Mouse (Mus musculus): ENCODE results near the gene Olfr351. TPM values are rescaled to one million over a fixed set of nuclear protein-coding genes. Genes with fewer than 3 reads are reported as not detected.

Olfr351 gene
- not detected in 2 replicates for polyA plus RNA-seq (2012; rRNA removed)

DNA sequence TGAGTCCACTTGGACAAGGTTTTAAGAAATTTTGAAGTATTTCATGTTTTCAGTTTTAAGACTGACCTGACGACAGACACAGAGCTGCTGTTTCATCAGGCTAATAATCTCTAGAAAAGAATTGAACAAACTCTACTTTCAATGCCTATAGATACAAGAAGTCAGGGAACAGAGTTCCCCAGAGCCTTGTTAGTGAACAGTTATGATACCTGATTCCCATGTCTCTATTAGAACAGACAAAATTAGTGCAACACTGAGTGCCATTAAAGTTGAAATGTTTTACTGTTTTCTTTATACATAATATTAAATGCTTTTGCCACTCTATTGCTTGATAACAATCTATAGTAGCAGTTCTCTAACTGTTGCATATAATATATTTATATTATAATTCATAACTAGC is at the start of gene Olfr351:
Olfr351 (minus strand) TSS at position 101 of the 400 bp plus-strand sequence.
- Histone ChIP-seq H3K4me1 (ENCODE audit: control insufficient read depth, insufficient read depth, low read length) (no peaks in the 10 kb centered on the region), H3K4me3 (replicated peaks; ENCODE audit: extremely low read depth, low read depth, low read length) (no peak within 1 kb of the TSS)
- 78% methylated on average over 1 of the region's 1 CpGs for WGBS
- DNase-seq: no peak
- no peak for TF ChIP-seq CTCF (IDR thresholded peaks at IDR 0.05; ENCODE audit: insufficient read depth, low read length)
- no peak for TF ChIP-seq POLR2A (IDR thresholded peaks at IDR 0.05; ENCODE audit: borderline replicate concordance, extremely low read depth, low read depth, low read length)

DNA sequence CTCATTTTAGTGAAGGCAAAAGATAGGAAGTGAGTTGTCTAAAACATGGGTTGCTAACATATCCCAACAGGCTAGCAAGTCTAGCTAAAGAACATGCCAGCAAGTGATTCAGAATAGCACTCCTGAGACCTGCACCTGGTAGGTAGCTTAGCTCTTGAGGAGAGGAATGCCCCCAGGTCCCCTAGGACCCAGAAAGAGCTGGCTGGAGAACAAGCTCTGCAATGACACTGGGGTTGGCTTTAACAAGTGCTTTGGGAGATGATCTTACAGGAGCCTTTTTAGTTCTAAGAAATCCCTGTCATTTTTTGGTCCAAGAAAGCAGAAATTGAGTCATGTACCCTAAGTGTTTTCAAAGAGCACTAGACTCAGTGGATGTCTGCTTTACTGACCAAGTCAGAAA is 42.9 kb upstream of the Olfr351 start, which contains the start of gene Olfr354:
Olfr354 (plus strand) TSS at position 301 of the 400 bp plus-strand sequence.
- no peak for TF ChIP-seq POLR2A (IDR thresholded peaks at IDR 0.05; ENCODE audit: borderline replicate concordance, extremely low read depth, low read depth, low read length)
- TF ChIP-seq CTCF (IDR thresholded peaks at IDR 0.05; ENCODE audit: insufficient read depth, low read length): no peak
- DNase-seq: no peak
- no peaks in the 10 kb centered on the region for H3K4me1 ChIP-seq (ENCODE audit: control insufficient read depth, insufficient read depth, low read length)
- H3K4me3 ChIP-seq (replicated peaks; ENCODE audit: extremely low read depth, low read depth, low read length): no peak within 1 kb of the TSS

DNA sequence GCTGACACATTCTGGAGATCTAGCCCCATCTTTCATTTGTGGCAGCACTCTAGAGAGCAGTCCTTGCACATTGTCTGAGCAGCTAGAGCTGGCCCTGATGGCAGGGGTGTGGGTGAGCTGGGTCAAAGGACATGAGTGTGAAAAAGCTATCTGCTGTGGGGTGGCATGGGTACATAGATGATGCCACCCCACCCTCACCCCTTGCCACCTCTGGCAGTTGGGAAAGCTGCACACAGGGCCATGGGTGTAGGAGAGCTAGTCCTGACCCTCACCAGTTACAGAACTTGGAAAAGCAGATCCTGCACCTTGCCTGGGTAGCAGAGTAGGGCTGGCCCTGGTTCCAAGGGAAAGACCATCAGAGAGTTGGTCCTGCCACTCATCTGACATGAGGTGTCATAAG is 34.7 kb upstream of the Olfr351 start:
- Histone ChIP-seq H3K4me3 (replicated peaks; ENCODE audit: extremely low read depth, low read depth, low read length) (no peak overlapping the region), H3K4me1 (ENCODE audit: control insufficient read depth, insufficient read depth, low read length) (no peaks in the 10 kb centered on the region)
- no peak for DNase-seq
- no peak for TF ChIP-seq POLR2A (IDR thresholded peaks at IDR 0.05; ENCODE audit: borderline replicate concordance, extremely low read depth, low read depth, low read length)
- TF ChIP-seq CTCF (IDR thresholded peaks at IDR 0.05; ENCODE audit: insufficient read depth, low read length): no peak

DNA sequence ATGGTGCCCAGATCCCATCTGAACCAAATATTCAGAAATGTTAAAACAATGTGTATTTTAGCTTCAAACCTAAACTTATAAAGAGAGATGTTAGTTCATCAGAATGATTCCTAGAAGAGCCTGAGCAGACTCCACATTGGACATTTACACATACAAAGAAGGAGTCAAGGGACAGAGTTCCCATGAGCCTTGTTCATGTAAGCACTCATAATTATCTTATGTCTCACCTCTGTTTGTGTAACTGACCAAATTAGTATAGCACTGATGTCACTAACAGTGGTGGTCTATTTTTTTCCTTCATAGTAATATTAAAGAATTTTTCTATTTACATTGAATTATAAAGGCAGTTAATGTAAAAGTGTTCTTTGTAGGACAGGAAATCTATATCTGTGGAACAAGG is 30.4 kb upstream of the Olfr351 start, which contains the start of gene Olfr353:
Olfr353 (minus strand) TSS at position 101 of the 400 bp plus-strand sequence.
- no peak for DNase-seq
- no peaks in the 10 kb centered on the region for H3K4me1 ChIP-seq (ENCODE audit: control insufficient read depth, insufficient read depth, low read length)
- no peak within 1 kb of the TSS for H3K4me3 ChIP-seq (replicated peaks; ENCODE audit: extremely low read depth, low read depth, low read length)
- TF ChIP-seq CTCF (IDR thresholded peaks at IDR 0.05; ENCODE audit: insufficient read depth, low read length) (no peak), POLR2A (IDR thresholded peaks at IDR 0.05; ENCODE audit: borderline replicate concordance, extremely low read depth, low read depth, low read length) (no peak)

DNA sequence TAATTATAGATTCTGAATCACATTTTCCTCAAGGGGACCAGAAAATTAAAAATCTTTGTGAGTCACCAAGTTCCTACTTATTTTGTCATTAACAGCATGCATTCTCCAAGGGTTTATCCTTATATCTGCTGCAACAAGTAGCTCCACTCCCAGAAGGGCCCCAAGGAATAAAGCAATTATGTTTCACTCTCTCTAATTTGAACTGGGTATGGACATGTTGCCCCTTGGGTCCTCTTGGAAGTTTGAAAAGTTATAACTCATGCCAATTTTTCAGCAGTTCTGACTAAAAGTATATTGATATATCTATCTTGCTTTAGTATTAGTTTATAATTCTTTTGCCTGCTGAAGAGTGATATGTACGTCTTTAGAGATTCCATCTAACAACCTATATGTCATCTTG is 5.7 kb upstream of the Olfr351 start, which contains the start of gene Olfr352:
Olfr352 (plus strand) TSS at position 301 of the 400 bp plus-strand sequence.
- no peak for DNase-seq
- WGBS: 71% methylated on average over 1 of the region's 1 CpGs
- no peaks in the 10 kb centered on the region for H3K4me1 ChIP-seq (ENCODE audit: control insufficient read depth, insufficient read depth, low read length)
- no peak within 1 kb of the TSS for H3K4me3 ChIP-seq (replicated peaks; ENCODE audit: extremely low read depth, low read depth, low read length)
- no peak for TF ChIP-seq CTCF (IDR thresholded peaks at IDR 0.05; ENCODE audit: insufficient read depth, low read length)
- TF ChIP-seq POLR2A (IDR thresholded peaks at IDR 0.05; ENCODE audit: borderline replicate concordance, extremely low read depth, low read depth, low read length): no peak

DNA sequence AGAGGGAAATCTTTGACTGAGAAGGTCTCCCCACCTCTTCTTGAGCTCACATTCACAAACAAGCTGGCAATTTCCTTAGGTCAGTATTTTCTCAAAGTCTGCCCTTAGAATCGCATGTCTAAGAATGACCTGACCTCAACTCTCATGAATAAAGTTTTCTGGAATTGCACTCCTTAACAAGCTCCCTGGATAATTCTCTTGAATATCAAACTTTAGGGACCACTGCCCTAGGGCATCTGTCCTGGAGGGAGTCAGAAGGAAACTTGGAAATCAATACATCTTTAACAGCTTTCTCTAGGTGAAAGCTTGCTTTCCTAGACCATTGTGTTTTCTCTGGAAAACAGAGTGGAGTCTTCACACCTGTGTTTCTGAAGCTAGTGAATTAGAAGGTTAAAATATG is 16.4 kb downstream of the Olfr351 start, which contains the start of gene Olfr350:
Olfr350 (plus strand) TSS at position 301 of the 400 bp plus-strand sequence.
- no peak within 1 kb of the TSS for H3K4me3 ChIP-seq (replicated peaks; ENCODE audit: extremely low read depth, low read depth, low read length)
- H3K4me1 ChIP-seq (ENCODE audit: control insufficient read depth, insufficient read depth, low read length): no peaks in the 10 kb centered on the region
- no peak for DNase-seq
- TF ChIP-seq CTCF (IDR thresholded peaks at IDR 0.05; ENCODE audit: insufficient read depth, low read length): no peak
- TF ChIP-seq POLR2A (IDR thresholded peaks at IDR 0.05; ENCODE audit: borderline replicate concordance, extremely low read depth, low read depth, low read length): no peak
- 72% methylated on average over 1 of the region's 1 CpGs for whole genome bisulfite sequencing

DNA sequence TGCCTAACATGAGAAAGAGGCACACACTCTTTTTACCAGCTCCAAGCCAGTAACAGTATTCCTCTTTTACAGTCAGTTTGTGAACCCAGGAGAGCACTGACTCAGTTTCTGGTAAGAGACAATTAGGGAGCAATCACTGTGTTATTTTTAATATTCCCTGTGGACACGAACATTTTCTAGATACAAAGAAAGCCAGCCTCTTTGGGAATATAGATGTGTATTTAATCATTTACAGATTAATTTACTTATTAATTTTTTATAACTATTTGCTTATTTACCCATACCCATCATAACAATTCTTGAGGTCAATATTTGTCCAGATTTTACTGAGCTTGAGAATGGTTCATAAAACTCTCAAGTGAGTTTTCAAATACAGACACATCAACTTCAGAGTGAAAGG is 45.5 kb downstream of the Olfr351 start, which contains the start of gene Olfr3:
Olfr3 (minus strand) TSS at position 101 of the 400 bp plus-strand sequence.
- no peaks in the 10 kb centered on the region for H3K4me1 ChIP-seq (ENCODE audit: control insufficient read depth, insufficient read depth, low read length)
- WGBS: 56% methylated on average over 1 of the region's 1 CpGs
- DNase-seq: no peak
- TF ChIP-seq CTCF (IDR thresholded peaks at IDR 0.05; ENCODE audit: insufficient read depth, low read length) (no peak), POLR2A (IDR thresholded peaks at IDR 0.05; ENCODE audit: borderline replicate concordance, extremely low read depth, low read depth, low read length) (no peak)
- no peak within 1 kb of the TSS for H3K4me3 ChIP-seq (replicated peaks; ENCODE audit: extremely low read depth, low read depth, low read length)

Other genes with a start within 250 kb of the Olfr351 start
- not detected in 2 replicates for gene Olfr345, start 222.6 kb downstream of the Olfr351 start, polyA plus RNA-seq (2012; rRNA removed)
- gene Olfr346, start 176.9 kb downstream of the Olfr351 start, polyA plus RNA-seq (2012; rRNA removed): not detected in 2 replicates
- gene Olfr347, start 130.8 kb downstream of the Olfr351 start, polyA plus RNA-seq (2012; rRNA removed): not detected in 2 replicates
- not detected in 2 replicates for gene Olfr348, start 78.4 kb downstream of the Olfr351 start, polyA plus RNA-seq (2012; rRNA removed)
- not detected in 2 replicates for gene Olfr50, start 72.1 kb downstream of the Olfr351 start, polyA plus RNA-seq (2012; rRNA removed)
- not detected in 2 replicates for gene Olfr3, start 45.6 kb downstream of the Olfr351 start, polyA plus RNA-seq (2012; rRNA removed)
- gene Olfr350, start 16.4 kb downstream of the Olfr351 start, polyA plus RNA-seq (2012; rRNA removed): not detected in 2 replicates
- gene Olfr352, start 5.8 kb upstream of the Olfr351 start, polyA plus RNA-seq (2012; rRNA removed): not detected in 2 replicates
- not detected in 2 replicates for gene Olfr353, start 30.3 kb upstream of the Olfr351 start, polyA plus RNA-seq (2012; rRNA removed)
- gene Olfr354, start 43.0 kb upstream of the Olfr351 start, polyA plus RNA-seq (2012; rRNA removed): not detected in 2 replicates
- not detected in 2 replicates for gene Olfr355, start 66.2 kb upstream of the Olfr351 start, polyA plus RNA-seq (2012; rRNA removed)
- not detected in 2 replicates for gene Olfr356, start 74.5 kb upstream of the Olfr351 start, polyA plus RNA-seq (2012; rRNA removed)
- not detected in 2 replicates for gene Olfr357, start 131.2 kb upstream of the Olfr351 start, polyA plus RNA-seq (2012; rRNA removed)
- not detected in 2 replicates for gene Olfr358, start 146.7 kb upstream of the Olfr351 start, polyA plus RNA-seq (2012; rRNA removed)
- gene Olfr360, start 203.1 kb upstream of the Olfr351 start, polyA plus RNA-seq (2012; rRNA removed): not detected in 2 replicates
- not detected in 2 replicates for gene Olfr361, start 226.6 kb upstream of the Olfr351 start, polyA plus RNA-seq (2012; rRNA removed)

Data from lung, adult 2 months (tissue).